Mouse (Mus musculus) olfactory bulb, adult 2 months (tissue): ENCODE results near the gene Med12l. TPM values are rescaled to one million over a fixed set of nuclear protein-coding genes. Genes with fewer than 3 reads are reported as not detected.

Experiments
- H3K27ac ChIP-seq: fragments of 200-500 bp; 2 replicates; pipeline ENCODE4 v1.5.1; 2012; ENCODE audit warnings: low read depth, low read length; ENCODE audit not compliant: insufficient read depth
- H3K4me1 ChIP-seq: fragments of 200-500 bp; 2 replicates; pipeline ENCODE4 v1.6.1; 2012; ENCODE audit warnings: low read length; ENCODE audit not compliant: control insufficient read depth, insufficient read depth
- H3K4me3 ChIP-seq: fragments of 200-500 bp; 2 replicates; pipeline ENCODE4 v1.5.1; 2012; ENCODE audit warnings: mild to moderate bottlenecking, low read depth, low read length, moderate library complexity; ENCODE audit not compliant: insufficient read depth
- CTCF ChIP-seq: fragments of 200-500 bp; IDR thresholded peaks from 2 replicates; pipeline ENCODE4 v1.5.1; 2012; ENCODE audit warnings: low read depth, mild to moderate bottlenecking, low read length, moderate library complexity; ENCODE audit not compliant: insufficient read depth
- POLR2A ChIP-seq: fragments of 200-500 bp; IDR thresholded peaks from 2 replicates; pipeline ENCODE4 v1.6.1; 2012; ENCODE audit warnings: mild to moderate bottlenecking, low read depth, low read length, moderate library complexity; ENCODE audit not compliant: insufficient read depth
- WGBS: fragments of 180-500 bp; shearing (Covaris S2); methylation state at CpG from one replicate; pipeline ENCODE4 v1.1.7; 2018; 5-methylcytosine and 5-hydroxymethylcytosine counted together
- polyA plus RNA-seq: library from polyadenylated mRNA; stranded (reverse); fragments of >200 nt; gene quantifications from 2 replicates; pipeline ENCODE4 v1.2.4, GENCODE M21; 2012; ENCODE audit warnings: low replicate concordance; ENCODE audit not compliant: missing spikeins, insufficient read depth, insufficient read length

Gene Med12l
- polyA plus RNA-seq, 1 experiment = not detected

DNA sequence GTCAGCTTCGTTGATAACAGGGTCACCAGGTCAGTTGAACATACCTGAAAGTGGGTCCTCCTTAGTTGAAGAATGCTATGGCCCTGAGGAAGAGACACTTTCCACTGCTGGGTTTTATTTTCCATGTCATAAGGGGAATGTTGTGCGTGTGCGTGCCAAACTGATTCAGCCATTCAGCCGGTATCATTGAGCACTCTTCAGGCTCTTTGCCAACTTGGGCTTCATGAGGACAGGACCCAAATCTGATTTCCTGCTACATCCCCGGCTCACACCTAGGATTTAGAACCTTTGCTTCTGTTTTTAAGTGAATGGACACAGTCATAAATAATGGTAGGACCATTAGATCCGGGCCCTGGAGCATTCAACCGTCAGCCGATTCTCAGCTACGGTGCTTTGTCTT lies 10.9 kb downstream of the Med12l start:
- Histone ChIP-seq H3K4me3 (no peak overlapping the region), H3K27ac (no peak overlapping the region), H3K4me1 (peaks cover 6% of the 10 kb centered on the region)
- WGBS = 86% methylated on average over 9 of the region's 9 CpGs
- TF ChIP-seq POLR2A (no peak), CTCF (no peak)

GRCm38 (mm10) chr3:59021236-59021635 lies 15.6 kb downstream of the Med12l start:
- H3K27ac ChIP-seq = no peak overlapping the region
- H3K4me3 ChIP-seq = no peak overlapping the region
- TF ChIP-seq POLR2A (no peak), CTCF (no peak)
- 56% methylated on average over 8 of the region's 8 CpGs for WGBS
- peaks cover 8% of the 10 kb centered on the region for H3K4me1 ChIP-seq

DNA sequence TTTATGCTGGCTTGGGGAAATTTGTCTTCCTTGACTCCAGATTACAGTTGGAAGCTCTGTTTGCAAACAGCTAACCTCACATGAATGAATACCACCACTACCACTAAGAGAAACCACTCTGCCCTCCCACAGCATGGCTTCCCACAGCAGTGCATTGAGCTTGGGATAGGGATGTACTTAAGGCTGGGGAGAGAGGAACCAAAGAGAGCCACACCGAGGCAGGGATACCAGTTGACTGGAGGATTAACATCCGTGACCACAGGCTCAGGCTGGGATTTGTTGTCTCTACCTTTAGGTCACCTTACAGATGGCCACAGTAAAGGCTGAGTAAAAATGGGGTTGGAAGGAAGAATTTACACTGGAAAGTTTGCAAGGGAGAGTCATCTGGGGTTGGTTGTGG lies 16.6 kb downstream of the Med12l start:
- peaks cover 8% of the 10 kb centered on the region for H3K4me1 ChIP-seq
- H3K27ac ChIP-seq = no peak overlapping the region
- no peak for TF ChIP-seq CTCF
- no peak for TF ChIP-seq POLR2A
- WGBS = 92% methylated on average over 2 of the region's 2 CpGs
- H3K4me3 ChIP-seq = no peak overlapping the region

GRCm38 (mm10) chr3:59022971-59023370 lies 17.3 kb downstream of the Med12l start:
- TF ChIP-seq CTCF = no peak
- Histone ChIP-seq H3K4me3 (no peak overlapping the region), H3K4me1 (peaks cover 8% of the 10 kb centered on the region), H3K27ac (no peak overlapping the region)
- WGBS = 96% methylated on average over 14 of the region's 14 CpGs

DNA sequence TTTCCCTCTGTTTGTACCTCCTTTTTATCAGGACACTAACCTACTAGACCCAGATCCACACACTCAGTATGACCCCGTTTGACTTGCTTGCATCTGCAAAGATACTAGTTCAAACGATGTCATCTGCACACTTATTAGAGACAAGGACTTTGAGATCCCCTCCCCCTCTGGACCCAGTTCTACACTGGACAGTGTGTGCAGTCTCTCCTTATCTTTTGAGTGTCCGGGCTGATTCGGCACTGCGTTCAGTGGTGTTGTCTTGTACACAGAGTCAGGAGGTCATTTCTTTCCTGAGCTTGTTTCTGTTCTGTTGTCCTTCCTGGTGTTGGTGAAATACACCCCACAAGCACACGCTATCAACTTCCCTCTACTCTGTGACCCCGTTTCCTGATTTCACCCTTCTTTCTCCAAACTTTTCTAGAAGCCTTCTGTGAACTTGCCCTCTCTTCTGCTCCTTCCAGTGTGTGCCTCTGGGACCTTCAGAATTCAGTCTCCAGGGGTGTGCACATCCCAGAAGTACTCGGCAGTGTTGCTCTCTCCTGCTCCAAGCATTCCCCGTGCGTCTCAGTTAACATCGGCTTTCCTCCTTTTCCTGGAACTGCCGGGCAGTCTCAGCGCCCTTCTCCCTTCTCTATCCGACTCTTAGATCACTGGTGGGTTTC lies 19.0 kb downstream of the Med12l start:
- 79% methylated on average over 14 of the region's 14 CpGs for WGBS
- no peak overlapping the region for H3K27ac ChIP-seq
- peaks cover 8% of the 10 kb centered on the region for H3K4me1 ChIP-seq
- H3K4me3 ChIP-seq = no peak overlapping the region
- TF ChIP-seq CTCF = no peak
- no peak for TF ChIP-seq POLR2A

GRCm38 (mm10) chr3:59025193-59025535 lies 19.5 kb downstream of the Med12l start:
- 75% methylated on average over 4 of the region's 4 CpGs for WGBS
- H3K4me1 ChIP-seq = peaks cover 6% of the 10 kb centered on the region
- no peak overlapping the region for H3K4me3 ChIP-seq
- no peak for TF ChIP-seq CTCF
- no peak for TF ChIP-seq POLR2A
- no peak overlapping the region for H3K27ac ChIP-seq

GRCm38 (mm10) chr3:59028696-59029095 lies 23.1 kb downstream of the Med12l start:
- Histone ChIP-seq H3K27ac (no peak overlapping the region), H3K4me1 (peaks cover 2% of the 10 kb centered on the region; the same call in 1 of the 2 replicates), H3K4me3 (no peak overlapping the region)
- WGBS = 72% methylated on average over 6 of the region's 6 CpGs
- TF ChIP-seq POLR2A (no peak), CTCF (no peak)

GRCm38 (mm10) chr3:59030986-59031385 lies 25.4 kb downstream of the Med12l start:
- TF ChIP-seq CTCF (no peak), POLR2A (no peak)
- 76% methylated on average over 4 of the region's 4 CpGs for WGBS
- Histone ChIP-seq H3K27ac (no peak overlapping the region), H3K4me3 (no peak overlapping the region), H3K4me1 (no peaks in the 10 kb centered on the region; the same call in 1 of the 2 replicates)

- 67% methylated on average over 6 of the region's 6 CpGs for WGBS
- no peak for TF ChIP-seq CTCF
- no peak for TF ChIP-seq POLR2A
- Histone ChIP-seq H3K4me1 (no peaks in the 10 kb centered on the region), H3K4me3 (no peak overlapping the region), H3K27ac (no peak overlapping the region)
Measured at GRCm38 (mm10) chr3:59041487-59041886, 35.9 kb downstream of the Med12l start.

- no peak for TF ChIP-seq CTCF
- TF ChIP-seq POLR2A = no peak
Measured at GRCm38 (mm10) chr3:59054834-59055535, 49.4 kb downstream of the Med12l start.

More at GRCm38 (mm10) chr3:59054834-59055535, 49.4 kb downstream of the Med12l start:
- Histone ChIP-seq H3K4me1 (peaks cover 7% of the 10 kb centered on the region; the same call in 1 of the 2 replicates), H3K27ac (no peak overlapping the region), H3K4me3 (no peak overlapping the region)
- WGBS = 88% methylated on average over 17 of the region's 17 CpGs
